9 mouse cellular contexts compared by ENCODE assay signal in the genomic region with DNA sequence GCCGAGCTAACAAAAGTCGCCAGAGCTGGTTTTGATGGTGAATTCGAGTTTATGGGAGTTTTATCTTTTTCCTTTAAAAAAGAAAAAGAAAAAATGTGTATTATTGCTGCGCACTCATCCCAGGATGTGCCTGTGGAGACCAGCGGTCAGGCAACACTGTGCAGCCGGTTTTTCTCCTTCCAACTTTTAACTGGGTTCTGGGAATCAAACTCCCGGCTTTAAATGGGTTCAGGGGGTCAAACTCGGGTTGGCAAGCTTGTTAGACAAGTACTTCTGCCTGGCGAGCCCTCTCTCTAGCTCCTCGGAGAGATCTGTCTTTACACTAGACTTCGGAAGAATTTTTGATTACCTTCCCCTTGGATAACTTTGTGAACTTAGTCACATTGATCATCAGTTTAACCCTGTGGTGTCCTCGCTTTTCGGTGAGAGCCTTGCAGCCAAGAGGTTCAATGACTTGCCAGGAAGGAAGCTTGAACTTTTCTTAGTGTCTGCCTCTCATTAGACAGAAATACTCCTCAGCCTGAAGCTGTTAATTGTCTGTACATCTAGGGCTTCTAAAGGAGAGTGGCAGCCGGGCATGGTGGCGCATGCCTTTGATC. TPM values are rescaled to one million over a fixed set of nuclear protein-coding genes. Genes with fewer than 3 reads are reported as not detected.
DNase-seq lines count a peak whose midpoint lies in the region; ATAC-seq and TF ChIP-seq lines count a peak whose summit lies in the region.
"Had no signal": no experiment of that assay in that cellular context is flagged by ENCODE, and none has a peak within 500 bp of the region (broad histone marks: within the 10 kb centered on the region; RNA-seq: fewer than 3 reads in every experiment).

No protein-coding gene starts in this region.

- TF ChIP-seq EP300 in liver, embryonic 14.5 days (IDR thresholded peaks at IDR 0.05; ENCODE audit: low read depth): no peak

- H3K4me1 ChIP-seq in heart, embryonic 11.5 days (ENCODE audit: control insufficient read depth, insufficient read depth, low read length): peaks cover 4% of the 10 kb centered on the region; the same call in 1 of the 2 replicates
- peaks cover 15% of the 10 kb centered on the region for H3K4me1 ChIP-seq in E14TG2a.4 (replicated peaks; ENCODE audit: low read depth, low read length)
- peaks cover 19% of the 10 kb centered on the region for H3K4me1 ChIP-seq in heart, embryonic 16.5 days (ENCODE audit: control insufficient read depth, insufficient read depth, low read length)
- no peaks in the 10 kb centered on the region for H3K4me1 ChIP-seq in liver, embryonic 14.5 days (replicated peaks; ENCODE audit: control insufficient read depth in 2 of 2, insufficient read depth in 2 of 2, low read length in 1 of 2)

- no peak for DNase-seq in heart, postnatal 4 days
- DNase-seq in liver, embryonic 14.5 days (ENCODE audit: low read depth in 3 of 3, low spot score in 3 of 3): no peak
- no peak for DNase-seq in thymus, postnatal 36 days
- DNase-seq in frontal cortex, postnatal 36 days (ENCODE audit: low spot score in 2 of 2): no peak

- peaks cover 23% of the 10 kb centered on the region for H3K27me3 ChIP-seq in heart, embryonic 11.5 days (ENCODE audit: control insufficient read depth, insufficient read depth, low read length)
- peaks cover 56% of the 10 kb centered on the region for H3K27me3 ChIP-seq in E14TG2a.4 (ENCODE audit: insufficient read depth, low read length)
- H3K27me3 ChIP-seq in heart, embryonic 16.5 days (ENCODE audit: control insufficient read depth, insufficient read depth, low read length): peaks cover 4% of the 10 kb centered on the region; the same call in 1 of the 2 replicates
- peaks cover 37% of the 10 kb centered on the region for H3K27me3 ChIP-seq in liver, embryonic 14.5 days (ENCODE audit: control insufficient read depth, insufficient read depth, low read length)

- H3K9ac ChIP-seq in heart, embryonic 11.5 days (ENCODE audit: low read depth, low read length): no peak overlapping the region
- H3K9ac ChIP-seq in heart, embryonic 16.5 days (ENCODE audit: low read length): peak overlapping the region; percentile 77
- H3K9ac ChIP-seq in liver, embryonic 14.5 days (replicated peaks): no peak overlapping the region

- H3K4me2 ChIP-seq in heart, embryonic 11.5 days: peak overlapping the region; percentile 98
- peak overlapping the region; percentile 98 for H3K4me2 ChIP-seq in heart, embryonic 16.5 days (ENCODE audit: low read depth, low read length)
- H3K4me2 ChIP-seq in liver, embryonic 14.5 days (ENCODE audit: low read depth): peak overlapping the region; percentile 63

- TF ChIP-seq CTCF in E14TG2a.4 (conservative IDR thresholded peaks at IDR 0.05; ENCODE audit: low read length): no peak
- no peak for TF ChIP-seq CTCF in liver, embryonic 14.5 days (IDR thresholded peaks at IDR 0.05; ENCODE audit: low read depth)

- H3K27ac ChIP-seq in heart, embryonic 11.5 days (ENCODE audit: low read depth, low read length): no peak overlapping the region
- H3K27ac ChIP-seq in heart, embryonic 16.5 days (ENCODE audit: low read length): no peak overlapping the region
- no peak overlapping the region for H3K27ac ChIP-seq in liver, embryonic 14.5 days

- no peaks in the 10 kb centered on the region for H3K36me3 ChIP-seq in heart, embryonic 11.5 days (ENCODE audit: control insufficient read depth, insufficient read depth, low read length)
- no peaks in the 10 kb centered on the region for H3K36me3 ChIP-seq in E14TG2a.4 (ENCODE audit: insufficient read depth, low read length)
- H3K36me3 ChIP-seq in heart, embryonic 16.5 days (ENCODE audit: control insufficient read depth, insufficient read depth): no peaks in the 10 kb centered on the region
- H3K36me3 ChIP-seq in liver, embryonic 14.5 days (replicated peaks; ENCODE audit: control insufficient read depth, insufficient read depth, low read depth): no peaks in the 10 kb centered on the region

- WGBS in heart, embryonic 11.5 days (ENCODE audit: insufficient replicate concordance): 35% methylated on average over 15 of the region's 15 CpGs
- WGBS in heart, embryonic 16.5 days: 36% methylated on average over 15 of the region's 15 CpGs
- 28% methylated on average over 15 of the region's 15 CpGs for WGBS in liver, embryonic 14.5 days (ENCODE audit: insufficient replicate concordance)

- peak overlapping the region; percentile 67 for H3K4me3 ChIP-seq in heart, embryonic 11.5 days (ENCODE audit: low read depth, low read length)
- H3K4me3 ChIP-seq in E14TG2a.4 (replicated peaks; ENCODE audit: low read length): peak overlapping the region; percentile 85
- H3K4me3 ChIP-seq in heart, embryonic 16.5 days (ENCODE audit: low read length): peak overlapping the region; percentile 68
- peak overlapping the region in 1 of 2 experiments; percentile 52; a peak in 2 of 4 replicates for H3K4me3 ChIP-seq in liver, embryonic 14.5 days (ENCODE audit: insufficient read depth in 1 of 2, low read depth in 2 of 2, low read length in 2 of 2)

- ATAC-seq in heart, embryonic 11.5 days (replicated peaks; ENCODE audit: insufficient number of reproducible peaks, low FRiP score, low TSS enrichment): no peak
- ATAC-seq in heart, embryonic 16.5 days (replicated peaks; ENCODE audit: extremely low read depth, insufficient read depth, low FRiP score): no peak
- no peak for ATAC-seq in liver, embryonic 14.5 days (ENCODE audit: insufficient read depth)
- no peak for ATAC-seq in frontal cortex, adult (ENCODE audit: low TSS enrichment)

- H3K9me3 ChIP-seq in heart, embryonic 11.5 days (replicated peaks; ENCODE audit: control insufficient read depth, low read length): no peaks in the 10 kb centered on the region
- peaks cover 32% of the 10 kb centered on the region for H3K9me3 ChIP-seq in E14TG2a.4 (ENCODE audit: low read length)
- no peaks in the 10 kb centered on the region for H3K9me3 ChIP-seq in heart, embryonic 16.5 days (replicated peaks; ENCODE audit: control insufficient read depth, low read length)
- H3K9me3 ChIP-seq in liver, embryonic 14.5 days (ENCODE audit: control insufficient read depth, low read length): no peaks in the 10 kb centered on the region

RNA-seq across cellular contexts. Expression of a gene that starts 0.7 kb away (rescaled TPM):
- polyA plus RNA-seq in heart, embryonic 11.5 days (2014; fragmentation: Nextera tagmentation; extraction: Ambion mirVana): 1.1 and 1.5 TPM in 2 replicates
- 1 to 10 TPM; 3.7 to 4.9 TPM for total RNA-seq in heart, postnatal 4 days (2021)
- 1.2 and 1.8 TPM in 2 replicates for polyA plus RNA-seq in heart, embryonic 16.5 days (2015; fragmentation: Nextera tagmentation; extraction: Ambion mirVana)
- polyA plus RNA-seq in liver, embryonic 14.5 days (2012; rRNA removed): 0.23 and 0.26 TPM in 2 replicates
- 0.11 and 0.25 TPM in 2 replicates for polyA plus RNA-seq in liver, embryonic 14.5 days (2014; fragmentation: Nextera tagmentation; extraction: Ambion mirVana)
- polyA plus RNA-seq: C2C12 had no signal

RNA-seq across cellular contexts. Expression of a gene that starts 13.1 kb away (rescaled TPM):
- 33.6 and 38.3 TPM in 2 replicates for polyA plus RNA-seq in heart, embryonic 11.5 days (2014; fragmentation: Nextera tagmentation; extraction: Ambion mirVana)
- total RNA-seq in heart, postnatal 4 days (2021): 10 to 100 TPM; 66.2 to 66.9 TPM
- polyA plus RNA-seq in heart, embryonic 16.5 days (2015; fragmentation: Nextera tagmentation; extraction: Ambion mirVana): 29.0 and 31.9 TPM in 2 replicates
- 6.5 and 7.3 TPM in 2 replicates for polyA plus RNA-seq in liver, embryonic 14.5 days (2012; rRNA removed)
- polyA plus RNA-seq in liver, embryonic 14.5 days (2014; fragmentation: Nextera tagmentation; extraction: Ambion mirVana): 12.2 and 14.2 TPM in 2 replicates
